Mouse (Mus musculus): ENCODE measurements around the gene Lmbrd2. TPM values are rescaled to one million over a fixed set of nuclear protein-coding genes. Genes with fewer than 3 reads are reported as not detected.
"Not testable (repeated sequence)": the region's sequence is repeated elsewhere in the genome, so short reads cannot be mapped to it uniquely, and the experiment has no call there.

Lmbrd2 gene
- total RNA-seq, 2 experiments from 2014 or later = 62.3 to 62.5 TPM

DNA sequence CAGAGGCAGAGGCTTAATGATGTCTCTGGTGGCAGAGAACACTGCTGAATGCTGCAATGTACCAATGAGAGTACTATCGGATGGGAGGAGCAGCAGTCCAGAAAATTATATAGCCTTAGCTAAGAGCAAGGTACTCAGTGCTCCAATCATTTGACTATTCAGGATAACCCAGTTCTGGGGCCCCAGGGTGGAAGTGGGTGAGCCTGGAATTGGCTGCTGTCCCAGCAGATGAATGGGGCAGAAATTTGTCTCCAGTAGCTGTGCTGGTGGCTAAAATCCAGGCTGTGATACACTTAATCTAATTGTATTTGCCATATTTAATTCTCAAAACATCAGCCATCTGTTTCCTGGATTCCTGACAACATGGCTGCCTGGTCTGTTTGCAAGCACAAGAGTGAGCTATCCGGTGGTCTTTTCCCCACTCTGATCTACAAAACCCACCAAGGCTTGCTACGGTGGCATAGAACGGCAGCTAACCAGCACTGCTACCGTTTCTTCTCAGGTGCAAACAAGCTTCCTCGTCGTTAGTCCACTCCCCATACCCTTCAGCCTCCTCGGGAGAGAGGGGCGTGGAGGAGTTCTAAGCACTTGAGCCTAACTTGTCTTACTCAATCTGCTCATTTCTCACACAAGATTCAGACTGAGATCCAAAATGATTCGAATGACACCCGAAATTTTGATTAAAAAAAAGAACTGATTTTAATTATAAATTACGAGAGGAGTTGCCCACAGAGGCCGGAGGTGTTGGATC is 7.5 kb upstream of the Lmbrd2 start:
- peak; percentile 45 to 77 for DNase-seq (ENCODE audit: low spot score in 2 of 2)

DNA sequence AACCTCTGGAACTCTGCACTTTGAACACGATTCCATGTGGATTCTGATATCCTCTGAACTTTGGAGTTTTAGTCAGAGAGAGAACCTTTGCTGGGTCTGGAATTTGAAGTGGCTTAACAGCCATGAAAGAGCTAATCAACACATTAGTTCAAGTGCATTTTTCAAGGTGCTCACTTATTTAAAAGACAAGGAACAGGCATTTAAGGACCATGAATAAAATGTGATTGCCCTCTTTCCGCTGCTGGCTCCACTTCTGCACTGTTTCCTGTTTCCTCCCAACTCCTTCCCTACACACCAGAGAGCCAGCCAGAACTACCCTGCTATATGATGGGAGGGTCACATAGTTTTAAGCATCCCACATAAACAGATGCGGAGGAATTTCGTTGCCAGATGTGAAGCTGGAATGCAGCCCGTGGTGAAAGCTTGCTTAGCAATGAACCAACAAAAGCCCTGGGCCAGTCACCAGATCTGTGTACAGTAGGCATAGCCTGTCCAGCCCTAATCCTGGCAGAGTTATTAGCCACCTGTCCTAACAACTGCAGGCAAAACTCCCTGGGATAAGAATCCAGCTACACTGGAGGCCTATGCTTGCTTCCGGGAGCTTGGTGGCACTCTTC is 5.4 kb upstream of the Lmbrd2 start:
- DNase-seq (ENCODE audit: low spot score in 2 of 2) = no peak

DNA sequence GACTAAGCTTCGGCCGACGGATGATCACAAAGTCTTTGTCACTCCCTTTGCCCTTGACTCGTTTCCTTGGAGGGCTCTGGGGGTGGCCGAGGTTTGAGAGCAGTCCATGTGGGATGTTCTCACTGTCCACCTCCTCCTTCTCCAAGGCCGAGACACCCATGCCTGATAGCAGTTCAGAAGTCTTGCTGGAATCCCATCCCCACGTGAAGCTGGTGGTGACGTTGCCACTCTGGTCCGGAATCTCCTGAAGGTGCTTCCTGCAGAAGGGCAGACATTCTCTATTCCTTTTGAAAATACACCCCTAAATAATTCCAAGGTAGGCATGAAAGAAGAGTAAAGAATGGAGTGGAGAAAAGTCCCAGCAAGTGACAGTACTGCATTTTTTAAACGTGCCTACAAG is 903 bp upstream of the Lmbrd2 start:
- DNase-seq (ENCODE audit: low spot score in 2 of 2) = no peak

DNA sequence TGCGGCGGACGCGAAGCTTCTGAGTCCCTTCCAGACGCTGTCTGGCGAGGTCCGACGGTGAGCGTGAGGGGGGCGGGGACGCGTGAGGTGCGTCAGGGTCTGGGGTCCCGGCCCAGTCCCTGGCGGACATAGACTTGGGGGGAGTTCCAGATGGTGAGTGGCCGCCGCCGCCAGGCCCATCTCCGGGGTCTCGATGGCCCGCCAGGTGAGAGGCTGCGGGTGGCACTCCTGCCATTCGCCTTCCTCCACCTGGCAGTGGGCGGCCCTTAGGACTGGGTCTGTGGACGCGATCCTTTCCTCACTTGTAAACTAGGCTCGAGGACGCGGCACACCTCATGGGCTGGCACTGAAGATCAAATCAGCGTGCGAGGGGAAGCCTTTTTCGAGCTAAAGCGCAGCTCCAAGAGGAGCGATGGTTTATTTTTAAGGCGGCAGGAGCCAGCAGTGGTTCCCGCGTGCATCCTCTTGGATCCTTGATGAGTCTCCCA is 378 bp downstream of the Lmbrd2 start:
- DNase-seq (ENCODE audit: low spot score in 2 of 2) = peak; percentile 31 to 56

DNA sequence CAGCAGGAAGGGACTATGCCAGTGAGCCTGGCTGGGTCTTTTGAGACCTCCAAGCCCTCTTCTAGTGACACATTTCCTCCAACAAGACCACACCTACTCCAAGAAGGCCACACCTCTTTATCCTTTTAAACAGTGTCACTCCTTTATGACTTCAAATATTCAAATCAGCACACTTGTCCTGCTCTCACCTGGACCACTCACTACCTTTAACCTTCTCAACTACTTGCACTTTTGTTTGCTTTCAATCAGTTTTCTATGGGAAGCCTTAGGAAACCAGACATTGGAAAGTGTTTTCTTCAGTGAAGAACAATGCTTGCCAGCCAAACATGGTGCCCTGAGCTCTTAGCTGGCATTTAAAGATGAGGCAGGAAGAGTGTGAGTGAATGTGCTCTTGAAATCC is 15.0 kb downstream of the Lmbrd2 start, which contains the start of gene Skp2:
Skp2 (minus strand) TSS at position 101 of the 400 bp plus-strand sequence.
- no peak for DNase-seq (ENCODE audit: low spot score in 2 of 2)

DNA sequence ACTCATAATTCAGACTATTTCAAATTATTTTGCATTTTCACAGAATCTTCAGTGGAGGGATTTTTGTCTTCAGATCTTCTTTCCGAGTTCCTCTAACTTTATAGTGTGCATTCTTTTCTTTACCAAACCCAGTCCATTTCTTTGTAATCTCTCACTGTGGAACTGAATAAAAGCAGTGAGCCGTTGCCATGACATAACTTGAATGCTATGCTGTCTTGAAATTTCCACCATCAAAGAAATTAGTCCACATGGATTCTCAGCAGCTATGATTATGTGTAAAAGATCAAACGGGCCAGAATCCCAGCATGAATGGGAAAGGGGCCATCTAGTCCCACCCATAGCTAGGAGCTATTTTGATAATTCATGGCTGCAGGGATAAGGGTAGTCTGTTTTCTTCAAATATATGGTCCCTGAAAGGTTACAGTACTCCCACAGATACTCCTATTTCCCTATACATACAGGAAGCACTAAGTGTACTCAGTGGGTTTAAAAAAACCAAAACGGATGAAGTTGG is 22.3 kb downstream of the Lmbrd2 start:
- DNase-seq (ENCODE audit: low spot score in 2 of 2) = no peak

GRCm38 (mm10) chr15:9164125-9164524 is 23.8 kb downstream of the Lmbrd2 start:
- DNase-seq (ENCODE audit: low spot score in 2 of 2) = no peak

GRCm38 (mm10) chr15:9177038-9177437 is 36.7 kb downstream of the Lmbrd2 start:
- DNase-seq (ENCODE audit: low spot score in 2 of 2) = no peak

DNA sequence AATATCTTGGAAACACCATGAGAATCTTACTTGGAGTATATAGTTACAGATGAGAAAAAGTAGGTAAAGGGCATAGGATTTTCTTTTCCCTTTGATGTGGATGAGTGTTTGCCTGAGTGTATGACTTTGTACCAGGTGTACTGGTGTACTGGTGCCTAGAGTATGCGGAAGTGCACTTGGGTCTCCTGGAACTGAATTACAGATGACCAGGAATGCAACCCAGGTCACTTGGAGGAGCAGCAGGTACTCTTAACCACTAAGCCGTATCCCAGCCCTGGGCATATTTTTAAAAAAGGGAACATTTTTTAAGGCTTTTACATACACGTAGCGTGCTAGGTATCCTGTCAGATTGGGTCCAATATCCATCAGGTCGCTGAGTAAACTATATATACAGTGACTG is 43.6 kb downstream of the Lmbrd2 start:
- no peak for DNase-seq (ENCODE audit: low spot score in 2 of 2)

- no peak for DNase-seq (ENCODE audit: low spot score in 2 of 2)
Observed at GRCm38 (mm10) chr15:9189796-9190195, 49.4 kb downstream of the Lmbrd2 start.

DNA sequence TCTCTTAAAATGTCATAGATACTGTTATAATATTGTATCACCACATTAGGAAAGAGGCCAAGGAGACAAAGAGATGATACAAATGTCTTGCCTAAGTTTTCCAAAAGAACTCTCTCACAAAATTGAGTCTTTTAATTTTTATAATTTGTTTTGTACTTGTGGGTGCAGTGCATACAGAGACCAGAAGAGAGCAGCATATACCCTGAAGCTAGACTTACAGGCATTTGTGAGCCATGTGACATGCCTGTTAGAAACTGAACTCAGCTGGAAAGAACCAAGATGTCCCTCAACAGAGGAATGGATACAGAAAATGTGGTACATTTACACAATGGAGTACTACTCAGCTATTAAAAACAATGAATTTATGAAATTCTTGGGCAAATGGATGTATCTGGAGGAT is 52.3 kb downstream of the Lmbrd2 start:
- DNase-seq (ENCODE audit: low spot score in 2 of 2) = not testable (repeated sequence)

DNA sequence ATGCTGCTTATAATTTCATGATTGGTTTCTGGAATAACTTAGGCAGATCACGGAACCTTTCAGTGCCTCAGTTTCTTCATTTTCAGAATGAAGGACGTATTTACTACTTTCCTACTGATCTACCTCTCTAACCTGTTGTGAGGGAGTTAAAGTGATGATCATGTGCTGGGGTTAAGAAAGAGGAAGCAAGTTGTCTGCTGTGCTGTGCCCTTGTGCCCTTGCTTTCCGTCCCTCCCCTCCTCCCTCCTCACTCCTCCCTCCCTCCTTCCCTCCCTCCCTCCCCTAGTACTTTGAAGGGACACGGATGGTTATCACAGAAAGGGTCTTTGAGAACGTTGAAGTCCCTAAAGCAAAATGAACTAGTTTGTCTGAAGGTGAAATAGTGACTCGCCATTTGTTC is 58.1 kb downstream of the Lmbrd2 start:
- DNase-seq (ENCODE audit: low spot score in 2 of 2) = no peak

- no peak for DNase-seq (ENCODE audit: low spot score in 2 of 2)
Observed at GRCm38 (mm10) chr15:9211891-9212290, 71.5 kb downstream of the Lmbrd2 start.

GRCm38 (mm10) chr15:9213026-9213425 is 72.7 kb downstream of the Lmbrd2 start:
- not testable (repeated sequence) for DNase-seq (ENCODE audit: low spot score in 2 of 2)

DNA sequence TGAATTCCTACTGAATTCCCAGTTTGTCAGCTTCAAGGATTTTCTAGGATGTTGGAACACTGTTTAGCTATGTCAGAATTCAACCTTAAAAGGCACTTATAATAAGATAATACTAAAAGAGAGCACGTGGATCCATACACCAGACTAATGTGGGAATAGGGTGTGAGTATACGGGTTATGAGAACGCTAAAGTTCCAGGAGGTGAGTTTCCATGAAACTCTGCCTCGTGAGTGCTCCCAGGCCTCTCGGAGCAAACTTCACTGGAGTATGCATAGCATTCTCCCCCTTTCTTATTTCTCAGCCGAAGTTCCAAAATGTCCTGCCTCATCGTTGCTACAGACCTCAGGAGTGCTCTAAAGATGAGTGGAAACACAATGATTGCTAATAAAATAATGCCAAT is 73.1 kb downstream of the Lmbrd2 start:
- not testable (repeated sequence) for DNase-seq (ENCODE audit: low spot score in 2 of 2)

DNA sequence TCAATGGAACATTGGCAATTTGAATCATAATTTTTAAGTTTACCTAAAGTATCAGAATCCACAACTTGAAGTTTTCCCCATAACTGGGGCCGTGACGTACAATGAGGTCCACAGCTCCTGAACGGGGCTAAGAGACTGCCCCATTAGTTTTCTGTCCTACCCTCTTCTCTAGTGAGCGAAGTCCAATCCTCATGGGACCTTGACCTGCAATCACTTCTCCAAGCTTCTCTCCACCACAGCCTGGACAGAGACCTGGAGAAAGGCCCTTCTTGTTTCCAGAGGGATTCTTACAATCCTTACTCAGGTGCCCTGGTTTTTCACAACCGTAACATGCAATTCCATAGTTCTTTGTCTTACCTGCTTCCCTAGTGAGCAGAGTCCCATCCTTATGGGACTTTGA is 76.1 kb downstream of the Lmbrd2 start:
- no peak for DNase-seq (ENCODE audit: low spot score in 2 of 2)

DNA sequence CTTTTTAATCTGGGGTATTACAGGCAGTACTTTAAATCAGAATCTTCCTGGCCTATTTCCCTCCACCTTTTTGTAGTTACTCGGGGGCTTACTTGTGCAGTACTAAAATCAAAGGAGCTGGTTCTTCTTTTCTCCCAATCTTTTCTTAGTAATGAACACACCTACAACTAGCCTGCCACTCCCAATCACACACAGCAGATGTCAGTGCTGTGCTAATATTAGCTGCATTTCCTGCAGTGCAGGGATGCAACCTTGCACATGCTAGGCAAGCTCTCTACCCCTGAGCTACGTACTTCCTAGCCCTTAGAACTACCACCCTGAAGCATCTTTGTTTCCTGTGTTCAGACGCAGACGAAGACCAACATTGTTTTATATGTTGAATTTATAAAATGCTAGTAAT is 90.6 kb downstream of the Lmbrd2 start:
- DNase-seq (ENCODE audit: low spot score in 2 of 2) = not testable (repeated sequence)

DNA sequence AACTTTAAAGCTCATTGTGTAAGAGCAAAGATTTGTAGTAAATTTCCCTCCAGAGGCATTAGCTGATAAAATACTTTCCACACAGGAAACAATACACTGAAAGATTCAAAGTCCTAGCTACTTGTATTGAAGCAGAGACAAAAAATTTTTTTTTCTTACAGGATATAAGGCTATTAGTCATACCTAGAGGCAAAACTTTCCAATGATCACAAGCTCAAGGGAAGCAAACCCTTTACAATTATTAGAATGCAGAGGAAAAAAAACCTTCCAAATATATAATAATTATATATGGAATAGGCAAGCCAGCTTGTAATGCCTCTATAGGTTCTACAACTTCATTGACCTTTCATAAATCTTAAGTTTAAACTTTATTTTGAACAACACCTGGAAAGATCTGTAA is 106.0 kb downstream of the Lmbrd2 start:
- DNase-seq (ENCODE audit: low spot score in 2 of 2) = no peak
